Mouse (Mus musculus): ENCODE results near the gene Kalrn. TPM values are rescaled to one million over a fixed set of nuclear protein-coding genes. Genes with fewer than 3 reads are reported as not detected.

Kalrn gene
- polyA plus RNA-seq, 2 experiments: 8.8 to 11.7 TPM

- no peak overlapping the region for H3K4me2 ChIP-seq (replicated peaks; ENCODE audit: low read depth, low read length, severe bottlenecking)
- no peak overlapping the region for H3K4me3 ChIP-seq (replicated peaks; ENCODE audit: low read length)
- WGBS: 93% methylated on average over 5 of the region's 5 CpGs
- DNase-seq (ENCODE audit: low spot score): no peak
- H3K4me1 ChIP-seq (ENCODE audit: control insufficient read depth, insufficient read depth, low read length): no peaks in the 10 kb centered on the region
- H3K36me3 ChIP-seq (ENCODE audit: control insufficient read depth, insufficient read depth, low read length): peaks cover 10% of the 10 kb centered on the region
- no peak overlapping the region for H3K27ac ChIP-seq (replicated peaks; ENCODE audit: low read depth, low read length)
- no peaks in the 10 kb centered on the region for H3K27me3 ChIP-seq (ENCODE audit: control insufficient read depth, insufficient read depth, low read length)
- no peaks in the 10 kb centered on the region for H3K9me3 ChIP-seq (ENCODE audit: control insufficient read depth, low read length)
- no peak for ATAC-seq (ENCODE audit: low FRiP score, low read depth)
- H3K9ac ChIP-seq (ENCODE audit: low read depth, low read length, severe bottlenecking): no peak overlapping the region
- no peak for TF ChIP-seq POLR2A (IDR thresholded peaks at IDR 0.05; ENCODE audit: borderline replicate concordance, extremely low read depth, insufficient read depth, insufficient read length)
Observed at GRCm38 (mm10) chr16:34297911-34298682, 275.2 kb downstream of the Kalrn start.

- DNase-seq (ENCODE audit: low spot score) (no peak), ATAC-seq (ENCODE audit: low FRiP score, low read depth) (no peak)
- Histone ChIP-seq H3K4me2 (replicated peaks; ENCODE audit: low read depth, low read length, severe bottlenecking) (no peak overlapping the region), H3K4me3 (replicated peaks; ENCODE audit: low read length) (no peak overlapping the region), H3K36me3 (ENCODE audit: control insufficient read depth, insufficient read depth, low read length) (peaks cover 18% of the 10 kb centered on the region), H3K9ac (ENCODE audit: low read depth, low read length, severe bottlenecking) (no peak overlapping the region), H3K27me3 (ENCODE audit: control insufficient read depth, insufficient read depth, low read length) (no peaks in the 10 kb centered on the region), H3K4me1 (ENCODE audit: control insufficient read depth, insufficient read depth, low read length) (no peaks in the 10 kb centered on the region), H3K9me3 (ENCODE audit: control insufficient read depth, low read length) (no peaks in the 10 kb centered on the region), H3K27ac (replicated peaks; ENCODE audit: low read depth, low read length) (no peak overlapping the region)
- WGBS: 86% methylated on average over 6 of the region's 6 CpGs
- no peak for TF ChIP-seq POLR2A (IDR thresholded peaks at IDR 0.05; ENCODE audit: borderline replicate concordance, extremely low read depth, insufficient read depth, insufficient read length)
Observed at GRCm38 (mm10) chr16:34294568-34294967, 278.8 kb downstream of the Kalrn start.

GRCm38 (mm10) chr16:34293675-34294074, 279.7 kb downstream of the Kalrn start:
- no peak overlapping the region for H3K4me2 ChIP-seq (replicated peaks; ENCODE audit: low read depth, low read length, severe bottlenecking)
- 92% methylated on average over 2 of the region's 2 CpGs for WGBS
- DNase-seq (ENCODE audit: low spot score): no peak

DNA sequence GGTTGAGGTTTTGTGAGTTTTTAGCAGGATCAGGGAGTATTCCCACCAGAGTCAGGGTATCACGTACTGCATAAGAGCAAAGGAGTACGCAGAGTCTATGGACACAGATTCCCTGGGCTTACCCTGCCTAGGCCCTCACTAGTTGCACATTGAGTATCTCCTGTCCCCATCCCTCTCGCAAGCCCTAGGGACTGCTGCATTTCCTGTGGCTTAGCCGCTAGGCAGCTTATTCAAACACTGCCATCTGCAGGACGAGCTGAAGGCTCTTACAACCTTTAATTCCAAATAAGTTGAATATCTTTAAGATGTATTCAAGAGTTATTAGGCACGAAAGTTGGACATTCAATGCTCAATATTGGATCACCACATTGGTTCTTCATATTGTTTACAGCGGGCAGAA, 283.7 kb downstream of the Kalrn start:
- Histone ChIP-seq H3K27me3 (ENCODE audit: control insufficient read depth, insufficient read depth, low read length) (no peaks in the 10 kb centered on the region), H3K4me1 (ENCODE audit: control insufficient read depth, insufficient read depth, low read length) (no peaks in the 10 kb centered on the region), H3K27ac (replicated peaks; ENCODE audit: low read depth, low read length) (no peak overlapping the region), H3K4me2 (replicated peaks; ENCODE audit: low read depth, low read length, severe bottlenecking) (no peak overlapping the region), H3K36me3 (ENCODE audit: control insufficient read depth, insufficient read depth, low read length) (peaks cover 18% of the 10 kb centered on the region), H3K9me3 (ENCODE audit: control insufficient read depth, low read length) (no peaks in the 10 kb centered on the region), H3K9ac (ENCODE audit: low read depth, low read length, severe bottlenecking) (no peak overlapping the region), H3K4me3 (replicated peaks; ENCODE audit: low read length) (no peak overlapping the region)
- TF ChIP-seq POLR2A (IDR thresholded peaks at IDR 0.05; ENCODE audit: borderline replicate concordance, extremely low read depth, insufficient read depth, insufficient read length): no peak
- no peak for ATAC-seq (ENCODE audit: low FRiP score, low read depth)
- no peak for DNase-seq (ENCODE audit: low spot score)
- 55% methylated on average over 7 of the region's 7 CpGs for WGBS

More at GRCm38 (mm10) chr16:34293675-34294074, 279.7 kb downstream of the Kalrn start:
- Histone ChIP-seq H3K36me3 (ENCODE audit: control insufficient read depth, insufficient read depth, low read length) (peaks cover 18% of the 10 kb centered on the region), H3K9ac (ENCODE audit: low read depth, low read length, severe bottlenecking) (no peak overlapping the region), H3K4me1 (ENCODE audit: control insufficient read depth, insufficient read depth, low read length) (no peaks in the 10 kb centered on the region), H3K27me3 (ENCODE audit: control insufficient read depth, insufficient read depth, low read length) (no peaks in the 10 kb centered on the region), H3K4me3 (replicated peaks; ENCODE audit: low read length) (no peak overlapping the region), H3K27ac (replicated peaks; ENCODE audit: low read depth, low read length) (no peak overlapping the region), H3K9me3 (ENCODE audit: control insufficient read depth, low read length) (no peaks in the 10 kb centered on the region)
- ATAC-seq (ENCODE audit: low FRiP score, low read depth): no peak
- no peak for TF ChIP-seq POLR2A (IDR thresholded peaks at IDR 0.05; ENCODE audit: borderline replicate concordance, extremely low read depth, insufficient read depth, insufficient read length)

DNA sequence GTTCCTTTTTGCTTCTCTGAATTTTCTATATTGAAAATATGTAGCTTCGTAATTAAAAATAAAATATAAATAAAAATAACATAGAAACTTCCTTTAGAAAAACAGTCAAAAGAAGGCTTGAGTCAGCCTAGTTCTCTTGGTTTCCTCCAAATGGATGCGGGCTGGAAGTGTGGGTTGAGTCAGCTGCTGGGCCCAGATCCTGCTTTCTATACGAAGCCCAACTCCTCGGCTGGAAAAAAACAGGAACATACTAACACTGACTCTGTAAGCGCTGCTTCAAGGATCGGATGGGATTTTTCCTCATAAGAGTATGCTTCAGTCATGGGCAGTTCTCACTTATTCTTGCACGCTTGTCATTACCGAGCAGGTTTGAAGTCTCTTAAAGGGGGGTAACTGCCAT, 291.3 kb downstream of the Kalrn start:
- Histone ChIP-seq H3K9me3 (ENCODE audit: control insufficient read depth, low read length) (no peaks in the 10 kb centered on the region), H3K36me3 (ENCODE audit: control insufficient read depth, insufficient read depth, low read length) (no peaks in the 10 kb centered on the region), H3K27me3 (ENCODE audit: control insufficient read depth, insufficient read depth, low read length) (no peaks in the 10 kb centered on the region), H3K27ac (replicated peaks; ENCODE audit: low read depth, low read length) (no peak overlapping the region), H3K4me1 (ENCODE audit: control insufficient read depth, insufficient read depth, low read length) (0 out of 2 replicates have a peak, but pooled peaks cover 2% of the 10 kb centered on the region), H3K4me3 (replicated peaks; ENCODE audit: low read length) (no peak overlapping the region), H3K4me2 (replicated peaks; ENCODE audit: low read depth, low read length, severe bottlenecking) (no peak overlapping the region), H3K9ac (ENCODE audit: low read depth, low read length, severe bottlenecking) (no peak overlapping the region)
- DNase-seq (ENCODE audit: low spot score): no peak
- ATAC-seq (ENCODE audit: low FRiP score, low read depth): no peak
- TF ChIP-seq POLR2A (IDR thresholded peaks at IDR 0.05; ENCODE audit: borderline replicate concordance, extremely low read depth, insufficient read depth, insufficient read length): no peak
- WGBS: 95% methylated on average over 8 of the region's 8 CpGs

All from limb, embryonic 14.5 days (tissue).